Mouse (Mus musculus) bone marrow, adult 2 months (tissue): ENCODE results near the gene Gm11037. TPM values are rescaled to one million over a fixed set of nuclear protein-coding genes. Genes with fewer than 3 reads are reported as not detected.

Experiments used
- H3K27ac ChIP-seq: fragments of 200-500 bp; 2 replicates; pipeline ENCODE4 v1.5.1; 2012; ENCODE audit warnings: low read depth, mild to moderate bottlenecking, control low read depth, inconsistent platforms, low read length; ENCODE audit not compliant: control insufficient read depth, poor library complexity, insufficient read depth
- H3K4me1 ChIP-seq: fragments of 200-500 bp; 2 replicates; pipeline ENCODE4 v1.6.1; 2011; ENCODE audit warnings: low read length; ENCODE audit not compliant: control insufficient read depth, insufficient read depth
- H3K4me3 ChIP-seq: fragments of 200-500 bp; replicated peaks from 2 replicates; pipeline ENCODE3; 2011; ENCODE audit warnings: mild to moderate bottlenecking, low read depth, low read length, control low read depth; ENCODE audit not compliant: control insufficient read depth
- CTCF ChIP-seq: fragments of 200-500 bp; IDR thresholded peaks from 2 replicates; pipeline ENCODE4 v1.5.1; 2011; ENCODE audit warnings: low read length, control low read depth; ENCODE audit not compliant: control insufficient read depth, insufficient read depth
- POLR2A ChIP-seq: fragments of 200-500 bp; IDR thresholded peaks from 2 replicates; pipeline ENCODE4 v1.6.1; 2011; ENCODE audit warnings: low read depth, mild to moderate bottlenecking, control low read depth, low read length, borderline replicate concordance; ENCODE audit not compliant: control insufficient read depth
- WGBS: fragments of 180-500 bp; shearing (Covaris S2); methylation state at CpG from one replicate; pipeline ENCODE4 v1.1.7; 2018; 5-methylcytosine and 5-hydroxymethylcytosine counted together
- polyA plus RNA-seq: library from polyadenylated mRNA; stranded (reverse); fragments of >200 nt; gene quantifications from 2 replicates; pipeline ENCODE4 v1.2.4, GENCODE M21; 2011; ENCODE audit warnings: low replicate concordance; ENCODE audit not compliant: missing spikeins, insufficient read depth, insufficient read length

Gm11037 gene
- polyA plus RNA-seq, 1 experiment = not detected

DNA sequence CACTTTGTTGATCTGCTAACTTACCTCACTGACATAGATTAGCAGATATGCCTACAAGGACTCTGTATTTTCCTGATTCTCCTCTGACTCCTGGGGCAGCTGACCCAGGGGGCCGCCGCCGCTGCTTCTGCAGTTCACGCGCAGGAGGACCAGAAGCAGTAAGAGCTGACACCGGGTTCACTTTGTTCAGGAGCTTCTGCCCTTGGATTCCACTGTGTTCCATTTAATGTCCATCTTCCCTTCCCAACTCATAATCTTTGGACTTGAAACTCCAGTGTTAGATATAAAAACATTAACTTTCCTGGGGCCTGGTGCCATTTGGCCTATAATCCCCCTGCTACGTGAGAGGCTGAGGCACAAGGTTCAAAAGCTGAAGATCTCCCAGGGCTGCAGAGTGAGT lies 30.6 kb downstream of the Gm11037 start:
- Histone ChIP-seq H3K4me1 (no peaks in the 10 kb centered on the region; the same call in 1 of the 2 replicates), H3K4me3 (no peak overlapping the region), H3K27ac (no peak overlapping the region)
- TF ChIP-seq CTCF = no peak
- no peak for TF ChIP-seq POLR2A
- 93% methylated on average over 7 of the region's 7 CpGs for WGBS

DNA sequence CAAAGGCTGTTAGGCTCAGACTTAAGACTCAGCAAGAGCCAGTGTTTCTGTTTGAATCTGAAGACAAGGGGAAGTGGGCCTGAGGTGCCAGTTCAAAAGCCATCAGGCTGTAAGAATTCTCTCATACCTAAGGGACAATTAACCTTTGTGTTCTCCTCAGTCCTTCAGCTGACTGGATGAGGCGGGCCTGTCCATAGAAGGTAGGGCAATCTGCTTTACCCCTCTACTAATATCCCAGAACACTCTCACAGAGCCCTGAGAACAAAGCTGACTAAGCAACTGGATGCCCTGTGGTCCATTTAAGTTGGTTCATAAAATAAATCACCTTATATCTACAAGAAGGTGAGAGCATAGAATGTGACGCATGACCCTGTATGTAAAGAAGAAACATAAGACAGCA lies 32.9 kb downstream of the Gm11037 start:
- no peak overlapping the region for H3K27ac ChIP-seq
- 90% methylated on average over 2 of the region's 2 CpGs for WGBS
- no peaks in the 10 kb centered on the region; the same call in 1 of the 2 replicates for H3K4me1 ChIP-seq
- no peak overlapping the region for H3K4me3 ChIP-seq
- no peak for TF ChIP-seq CTCF
- no peak for TF ChIP-seq POLR2A

GRCm38 (mm10) chr2:131167984-131168383 lies 34.7 kb downstream of the Gm11037 start:
- WGBS = 76% methylated on average over 6 of the region's 6 CpGs
- no peak for TF ChIP-seq CTCF
- no peak for TF ChIP-seq POLR2A
- no peaks in the 10 kb centered on the region; the same call in 1 of the 2 replicates for H3K4me1 ChIP-seq
- no peak overlapping the region for H3K27ac ChIP-seq
- no peak overlapping the region for H3K4me3 ChIP-seq

GRCm38 (mm10) chr2:131168914-131169313 lies 35.6 kb downstream of the Gm11037 start:
- H3K27ac ChIP-seq = no peak overlapping the region
- TF ChIP-seq CTCF (no peak), POLR2A (no peak)
- no peak overlapping the region for H3K4me3 ChIP-seq
- H3K4me1 ChIP-seq = no peaks in the 10 kb centered on the region; the same call in 1 of the 2 replicates
- WGBS = 92% methylated on average over 1 of the region's 1 CpGs

- 39% methylated on average over 9 of the region's 9 CpGs for whole genome bisulfite sequencing
- no peak overlapping the region for H3K27ac ChIP-seq
- no peaks in the 10 kb centered on the region; the same call in 1 of the 2 replicates for H3K4me1 ChIP-seq
- no peak overlapping the region for H3K4me3 ChIP-seq
- TF ChIP-seq CTCF = no peak
- TF ChIP-seq POLR2A = no peak
Observed at GRCm38 (mm10) chr2:131170936-131171335, 37.6 kb downstream of the Gm11037 start.

DNA sequence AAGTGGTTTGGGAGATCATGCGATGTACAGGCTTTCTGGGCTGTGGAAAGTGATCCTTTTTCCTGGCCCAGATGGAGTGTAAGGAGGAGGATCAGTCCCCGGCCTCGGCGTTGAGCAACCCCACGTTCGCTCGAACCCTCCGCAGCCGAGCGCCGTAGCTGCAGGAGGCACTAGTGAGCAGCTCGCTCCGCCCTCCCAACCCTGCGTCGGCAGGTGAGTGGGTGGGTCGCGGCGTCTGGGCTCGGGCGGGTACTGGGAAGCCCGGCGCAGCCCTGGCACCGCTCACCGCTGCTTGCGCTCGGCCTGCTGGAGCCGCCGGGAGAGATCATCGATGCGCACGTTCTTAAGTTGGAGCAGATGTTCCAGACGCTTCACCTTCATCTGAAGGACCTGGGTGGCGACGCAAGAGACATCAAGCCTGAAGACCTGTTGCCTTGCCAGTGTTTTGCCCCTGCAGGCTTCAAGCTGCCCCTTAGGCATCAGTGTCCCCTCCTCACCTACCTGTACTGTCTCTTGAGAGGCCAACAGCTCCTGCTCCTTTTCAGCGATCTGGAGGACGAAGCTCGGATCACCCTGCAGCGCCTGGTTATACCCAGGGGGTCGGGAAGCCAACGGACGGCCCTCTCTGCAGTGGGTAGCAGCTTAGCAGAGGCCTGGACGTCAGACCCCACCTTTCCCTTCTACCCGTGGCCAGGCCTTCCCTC lies 38.3 kb downstream of the Gm11037 start:
- H3K27ac ChIP-seq = no peak overlapping the region; the same call in 1 of the 2 replicates
- 7% methylated on average over 43 of the region's 43 CpGs for WGBS
- TF ChIP-seq POLR2A (no peak), CTCF (no peak)
- no peak overlapping the region for H3K4me3 ChIP-seq
- H3K4me1 ChIP-seq = no peaks in the 10 kb centered on the region; the same call in 1 of the 2 replicates

DNA sequence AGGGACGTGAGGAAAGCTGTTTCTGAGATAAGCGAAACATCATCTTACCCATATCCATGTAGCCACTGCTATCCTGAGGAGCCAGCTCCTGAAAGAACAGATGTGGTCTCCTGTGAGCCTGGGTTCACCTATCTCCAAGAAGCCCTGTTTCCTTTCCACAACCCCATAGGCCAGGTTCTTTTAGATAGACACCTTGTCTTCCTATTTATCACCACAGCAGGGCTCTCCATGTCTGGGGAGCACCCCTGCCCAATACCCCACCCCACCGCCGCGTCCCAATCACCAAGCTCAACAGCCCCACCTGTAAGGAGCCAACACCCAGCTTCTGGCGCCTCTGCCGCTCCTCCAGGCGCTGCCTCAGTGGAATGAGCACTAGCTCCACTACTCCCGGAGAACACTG lies 39.0 kb downstream of the Gm11037 start:
- Histone ChIP-seq H3K4me1 (no peaks in the 10 kb centered on the region; the same call in 1 of the 2 replicates), H3K4me3 (no peak overlapping the region), H3K27ac (no peak overlapping the region)
- TF ChIP-seq POLR2A (no peak), CTCF (no peak)
- WGBS = 64% methylated on average over 9 of the region's 9 CpGs

- no peak for TF ChIP-seq POLR2A
- TF ChIP-seq CTCF = no peak
- Histone ChIP-seq H3K4me1 (peaks cover 4% of the 10 kb centered on the region), H3K27ac (no peak overlapping the region), H3K4me3 (peak overlapping the region; percentile 7)
- WGBS = 6% methylated on average over 11 of the region's 11 CpGs
Observed at GRCm38 (mm10) chr2:131174700-131175099, 41.4 kb downstream of the Gm11037 start.
